Mouse (Mus musculus): ENCODE measurements around the gene Stab2.

DNA sequence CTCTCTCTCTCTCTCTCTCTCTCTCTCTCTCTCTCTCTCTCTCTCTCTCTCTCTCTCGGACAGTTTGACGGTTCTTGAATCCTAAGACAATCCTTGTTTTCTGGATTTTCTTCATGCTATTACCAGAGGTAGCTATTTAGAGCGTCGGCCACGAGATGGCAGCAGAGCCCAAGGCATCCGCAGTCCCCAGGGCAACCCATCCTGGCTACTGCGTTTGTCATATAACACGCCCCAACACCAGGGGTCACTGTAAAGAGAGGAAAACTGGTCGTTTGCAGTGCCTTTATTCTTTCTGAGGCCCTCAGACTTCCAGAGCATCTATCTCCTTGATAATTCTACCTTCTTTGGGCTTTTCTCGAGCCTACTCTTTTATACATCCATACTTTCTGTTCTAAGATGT is 17.1 kb upstream of the Stab2 start:
- TF ChIP-seq CTCF (IDR thresholded peaks at IDR 0.05; ENCODE audit: low read depth) (peak; percentile 87), EP300 (IDR thresholded peaks at IDR 0.05; ENCODE audit: low read depth) (no peak)
